Mouse (Mus musculus) C2C12 (cell line): ENCODE measurements around the gene Ing2. TPM values are rescaled to one million over a fixed set of nuclear protein-coding genes. Genes with fewer than 3 reads are reported as not detected.

Source experiments
- H3K27me3 ChIP-seq: one replicate; pipeline ENCODE4 v1.6.1; 2011; ENCODE audit not compliant: control insufficient read depth, insufficient read depth, insufficient read length
- H3K36me3 ChIP-seq: one replicate; pipeline ENCODE4 v1.6.1; 2011; ENCODE audit not compliant: control insufficient read depth, insufficient read depth
- H3K4me3 ChIP-seq: one replicate; pipeline ENCODE4 v1.5.1; 2011; ENCODE audit warnings: mild to moderate bottlenecking, control low read depth; ENCODE audit not compliant: poor library complexity, insufficient read depth, severe bottlenecking
- H3K79me2 ChIP-seq: one replicate; pipeline ENCODE4 v1.6.1; 2011; ENCODE audit not compliant: control insufficient read depth, insufficient read depth
- H3K79me3 ChIP-seq: one replicate; pipeline ENCODE4 v1.6.1; 2011; ENCODE audit warnings: low read depth, control low read depth
- H3ac ChIP-seq: one replicate; pipeline ENCODE3; 2011; ENCODE audit warnings: low read depth; ENCODE audit not compliant: control insufficient read depth, insufficient read length
- CEBPB ChIP-seq: IDR thresholded peaks from one replicate; pipeline ENCODE4 v1.6.1; 2011; ENCODE audit warnings: low read depth, mild to moderate bottlenecking, control low read depth, moderate library complexity
- CTCF ChIP-seq: IDR thresholded peaks from one replicate; pipeline ENCODE4 v1.5.1; 2011; ENCODE audit not compliant: control insufficient read depth, insufficient read depth, insufficient read length
- FOSL1 ChIP-seq: IDR thresholded peaks from one replicate; pipeline ENCODE4 v1.8.0; 2011; ENCODE audit warnings: mild to moderate bottlenecking, low read length; ENCODE audit not compliant: poor library complexity, insufficient read depth, severe bottlenecking
- MAX ChIP-seq: IDR thresholded peaks from one replicate; pipeline ENCODE4 v1.6.1; 2011; ENCODE audit warnings: mild to moderate bottlenecking, control low read depth
- MYOD1 ChIP-seq: IDR thresholded peaks from one replicate; pipeline ENCODE4 v1.6.1; 2011; ENCODE audit warnings: low read depth; ENCODE audit not compliant: control insufficient read depth, insufficient read length
- MYOG ChIP-seq: IDR thresholded peaks from one replicate; pipeline ENCODE4 v1.6.1; 2011; ENCODE audit not compliant: control insufficient read depth, insufficient read length; ENCODE audit errors: extremely low read depth
- USF1 ChIP-seq: IDR thresholded peaks from one replicate; pipeline ENCODE4 v1.6.1; 2011; ENCODE audit warnings: low read depth, mild to moderate bottlenecking, control low read depth, moderate library complexity
- polyA plus RNA-seq: library from polyadenylated mRNA; unstranded; fragments of >200 nt; fragmentation: generic; extraction: Trizol; gene quantifications from one replicate; pipeline ENCODE4 v1.2.1, GENCODE M21; 2012; ENCODE audit warnings: missing spikeins

Gene Ing2
- polyA plus RNA-seq, 1 experiment = 8.3 TPM

DNA sequence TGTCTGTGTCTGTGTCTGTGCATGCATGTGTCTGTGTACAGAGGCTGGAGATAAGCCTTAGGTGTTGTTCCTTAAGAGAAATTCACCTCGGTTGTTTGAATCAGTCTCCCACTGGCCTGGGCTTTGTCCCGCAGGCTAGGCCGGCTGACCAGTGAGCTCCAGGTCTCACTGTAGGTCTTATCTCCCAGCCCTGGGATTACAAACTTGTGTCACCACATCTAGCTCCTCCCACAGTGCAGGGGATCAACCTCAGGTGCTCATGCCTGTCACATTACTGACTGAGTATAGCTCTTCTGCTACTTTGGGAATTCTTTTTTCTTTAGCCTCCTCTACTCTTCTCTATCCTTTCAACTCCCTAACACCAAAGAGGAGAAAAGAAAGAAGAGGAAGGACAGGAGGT lies 20.9 kb downstream of the Ing2 start:
- no peaks in the 10 kb centered on the region for H3K27me3 ChIP-seq
- H3K79me3 ChIP-seq = no peaks in the 10 kb centered on the region
- TF ChIP-seq MYOG (no peak), CTCF (no peak), CEBPB (no peak), MAX (no peak), FOSL1 (no peak), MYOD1 (no peak), USF1 (no peak)
- no peaks in the 10 kb centered on the region for H3K79me2 ChIP-seq
- H3K36me3 ChIP-seq = no peaks in the 10 kb centered on the region
- no peak overlapping the region for H3K4me3 ChIP-seq
- H3ac ChIP-seq = no peak overlapping the region

DNA sequence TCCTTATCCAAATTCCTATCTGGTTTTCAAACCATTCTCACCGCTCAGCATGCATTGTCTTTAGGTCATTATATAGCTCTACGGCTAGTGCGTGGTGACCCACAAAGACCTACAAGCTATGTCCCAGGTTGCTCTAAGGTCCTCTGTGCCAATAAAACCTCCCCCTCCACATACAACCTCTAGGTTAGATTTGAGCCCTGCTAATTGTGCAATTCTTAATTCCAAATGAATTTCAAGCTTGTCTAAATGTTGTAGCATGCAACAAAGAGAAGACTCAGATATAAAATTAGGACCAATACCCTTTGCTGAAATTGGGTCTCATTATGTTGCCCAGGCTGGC lies 22.6 kb downstream of the Ing2 start:
- no peak overlapping the region for H3ac ChIP-seq
- H3K79me2 ChIP-seq = no peaks in the 10 kb centered on the region
- H3K4me3 ChIP-seq = no peak overlapping the region
- no peaks in the 10 kb centered on the region for H3K27me3 ChIP-seq
- no peaks in the 10 kb centered on the region for H3K36me3 ChIP-seq
- no peak for TF ChIP-seq MYOD1
- no peak for TF ChIP-seq CEBPB
- no peak for TF ChIP-seq USF1
- TF ChIP-seq CTCF = no peak
- no peak for TF ChIP-seq FOSL1
- no peak for TF ChIP-seq MAX
- TF ChIP-seq MYOG = no peak
- H3K79me3 ChIP-seq = no peaks in the 10 kb centered on the region

DNA sequence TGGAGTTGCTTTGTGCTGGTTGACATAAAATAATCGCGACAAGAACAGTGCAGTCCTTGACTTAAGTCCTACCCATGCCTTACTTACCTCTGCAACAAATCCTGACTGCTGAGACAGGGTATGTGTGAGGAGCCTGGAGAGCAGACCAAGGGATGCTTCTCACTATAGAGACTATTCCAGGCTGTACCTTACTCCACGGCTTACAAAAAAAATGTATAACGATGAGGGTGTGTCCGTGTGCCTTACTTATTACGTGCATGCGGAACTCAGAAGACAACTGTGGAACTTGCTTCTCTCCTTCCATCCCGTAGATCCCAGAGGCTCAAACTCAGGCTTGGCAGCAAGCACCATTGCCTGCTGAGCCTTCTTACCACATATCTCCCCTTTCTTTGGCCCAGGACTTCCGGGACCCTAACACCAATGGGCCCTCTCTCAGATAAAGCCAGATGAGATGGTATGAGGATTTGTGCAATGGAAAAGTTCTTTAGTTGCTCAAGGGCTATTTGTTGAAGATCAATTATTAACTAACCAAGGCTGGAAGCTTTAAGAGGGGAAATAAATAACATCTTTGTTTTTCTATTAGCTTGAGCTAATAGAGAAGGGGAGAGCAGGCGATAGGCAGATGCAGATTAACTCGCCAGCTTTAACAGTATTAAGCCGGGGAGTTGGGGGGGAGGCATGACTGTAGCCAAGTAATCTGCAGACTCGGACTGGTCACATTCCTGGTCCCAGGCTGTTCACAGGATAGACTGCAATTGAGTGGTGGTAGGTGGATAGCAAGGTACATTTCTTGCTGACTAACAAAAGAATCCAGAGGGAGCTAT lies 23.2 kb downstream of the Ing2 start:
- Histone ChIP-seq H3K79me3 (no peaks in the 10 kb centered on the region), H3ac (no peak overlapping the region), H3K79me2 (no peaks in the 10 kb centered on the region), H3K27me3 (no peaks in the 10 kb centered on the region), H3K4me3 (no peak overlapping the region), H3K36me3 (no peaks in the 10 kb centered on the region)
- TF ChIP-seq MAX (no peak), MYOG (no peak), CTCF (no peak)

DNA sequence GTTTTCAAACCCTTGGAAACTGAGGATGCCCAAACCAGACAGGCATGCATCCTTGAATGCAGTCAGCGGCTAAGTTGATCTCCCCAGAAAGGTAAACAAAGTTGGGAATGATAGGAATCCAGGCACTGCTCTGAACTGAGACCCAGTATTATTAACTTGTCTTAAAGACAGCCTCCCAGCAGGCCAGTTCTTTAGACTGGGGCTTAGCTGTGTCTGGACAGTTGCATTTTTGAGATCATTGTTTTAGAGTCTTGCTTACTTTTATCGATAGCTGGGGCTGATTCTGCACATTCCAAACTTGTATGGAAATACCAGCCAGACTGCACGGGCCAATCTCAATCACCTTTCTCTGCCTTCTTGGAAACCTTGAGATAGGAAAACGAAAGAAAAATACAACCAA lies 24.5 kb downstream of the Ing2 start:
- TF ChIP-seq MYOD1 (no peak), CEBPB (no peak), FOSL1 (no peak), MAX (no peak), MYOG (no peak), CTCF (no peak), USF1 (no peak)
- Histone ChIP-seq H3K27me3 (no peaks in the 10 kb centered on the region), H3K79me3 (no peaks in the 10 kb centered on the region), H3ac (no peak overlapping the region), H3K79me2 (no peaks in the 10 kb centered on the region), H3K4me3 (no peak overlapping the region), H3K36me3 (no peaks in the 10 kb centered on the region)

DNA sequence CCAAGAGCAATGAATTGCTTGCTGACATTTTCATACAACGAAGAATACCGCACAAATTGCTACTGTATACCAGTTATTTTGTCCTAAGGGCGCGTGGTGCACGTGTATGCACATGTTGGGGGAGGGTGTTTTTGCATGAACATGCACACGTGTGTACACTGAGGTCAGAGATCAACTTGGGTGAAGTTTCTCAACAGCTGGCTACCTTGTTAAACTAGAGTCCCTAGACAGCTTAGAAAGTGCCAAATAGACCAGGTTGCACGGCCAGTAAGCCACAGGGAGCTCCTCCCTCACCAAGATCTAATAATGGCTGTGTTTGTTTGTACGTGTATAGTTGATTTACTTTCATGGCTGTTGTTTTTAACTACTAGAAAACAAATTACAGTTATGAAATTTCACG lies 25.8 kb downstream of the Ing2 start:
- no peaks in the 10 kb centered on the region for H3K27me3 ChIP-seq
- H3K79me2 ChIP-seq = no peaks in the 10 kb centered on the region
- no peak overlapping the region for H3ac ChIP-seq
- no peak for TF ChIP-seq CEBPB
- no peak for TF ChIP-seq MYOD1
- no peak for TF ChIP-seq MAX
- TF ChIP-seq CTCF = no peak
- TF ChIP-seq USF1 = no peak
- no peak for TF ChIP-seq FOSL1
- TF ChIP-seq MYOG = no peak
- H3K36me3 ChIP-seq = no peaks in the 10 kb centered on the region
- H3K4me3 ChIP-seq = no peak overlapping the region
- no peaks in the 10 kb centered on the region for H3K79me3 ChIP-seq
